Mouse (Mus musculus) brain, embryonic 14.5 days (tissue): ENCODE data around the gene Sltm.

Experiments used
- CTCF ChIP-seq: fragments of 200-500 bp; IDR thresholded peaks from 2 replicates; pipeline ENCODE4 v1.5.1; 2012; ENCODE audit warnings: inconsistent platforms, mild to moderate bottlenecking, moderate library complexity, borderline replicate concordance; ENCODE audit not compliant: insufficient read depth, insufficient read length; ENCODE audit errors: extremely low read depth
- POLR2A ChIP-seq: fragments of 200-500 bp; IDR thresholded peaks from 2 replicates; pipeline ENCODE4 v1.6.1; 2012; ENCODE audit warnings: mild to moderate bottlenecking, inconsistent platforms, borderline replicate concordance; ENCODE audit not compliant: poor library complexity, insufficient read depth, insufficient read length, severe bottlenecking; ENCODE audit errors: extremely low read depth

DNA sequence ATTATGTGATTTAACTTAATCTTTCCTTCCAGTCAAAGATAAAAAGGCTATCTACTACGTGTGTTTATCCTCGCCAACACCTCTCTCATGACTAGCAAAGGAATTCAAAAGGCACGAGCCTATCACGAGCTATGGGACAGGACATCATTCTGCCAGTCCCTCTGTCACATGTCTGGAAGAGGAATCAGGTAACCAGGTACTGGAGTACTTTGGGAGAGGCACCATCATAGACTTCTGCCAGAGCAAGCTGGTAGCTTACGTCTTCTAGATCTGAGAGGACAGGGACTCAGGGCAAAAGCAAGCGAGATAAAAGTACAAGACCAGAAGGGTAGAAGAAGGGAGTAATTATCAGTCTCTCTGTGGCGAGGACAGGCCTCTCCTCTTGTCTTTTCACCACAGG lies 30.9 kb upstream of the Sltm start:
- no peak for TF ChIP-seq CTCF
- no peak for TF ChIP-seq POLR2A
